Mouse (Mus musculus): ENCODE data around the gene Efcab9. TPM values are rescaled to one million over a fixed set of nuclear protein-coding genes. Genes with fewer than 3 reads are reported as not detected.

Efcab9 gene
- polyA plus RNA-seq, 1 experiment from 2014 or later = 0.21 TPM

Other genes starting within 250 kb of the Efcab9 start
- 2,180 and 3,072 TPM in 2 replicates for gene Hba-a1, start 248.6 kb downstream of the Efcab9 start, polyA plus RNA-seq (2016; fragmentation: Nextera tagmentation; extraction: Ambion mirVana)
- gene Hbq1b, start 245.1 kb downstream of the Efcab9 start, polyA plus RNA-seq (2016; fragmentation: Nextera tagmentation; extraction: Ambion mirVana) = 6.1 and 10.1 TPM in 2 replicates
- 3,944 and 5,635 TPM in 2 replicates for gene Hba-a2, start 235.6 kb downstream of the Efcab9 start, polyA plus RNA-seq (2016; fragmentation: Nextera tagmentation; extraction: Ambion mirVana)
- not detected in 2 replicates for gene Hbq1a, start 232.0 kb downstream of the Efcab9 start, polyA plus RNA-seq (2016; fragmentation: Nextera tagmentation; extraction: Ambion mirVana)
- 23.0 and 23.4 TPM in 2 replicates for gene Sh3pxd2b, start 184.3 kb downstream of the Efcab9 start, polyA plus RNA-seq (2016; fragmentation: Nextera tagmentation; extraction: Ambion mirVana)
- 71.3 and 71.7 TPM in 2 replicates for gene Ubtd2, start 76.7 kb downstream of the Efcab9 start, polyA plus RNA-seq (2016; fragmentation: Nextera tagmentation; extraction: Ambion mirVana)
- gene Stk10, start 1.2 kb upstream of the Efcab9 start, polyA plus RNA-seq (2016; fragmentation: Nextera tagmentation; extraction: Ambion mirVana) = 2.0 and 2.3 TPM in 2 replicates
- gene Fbxw11, start 110.6 kb upstream of the Efcab9 start, polyA plus RNA-seq (2016; fragmentation: Nextera tagmentation; extraction: Ambion mirVana) = 87.0 and 90.8 TPM in 2 replicates